Mouse (Mus musculus) CH12.LX (cell line): Measurements from ENCODE around the gene Ptpn6. TPM values are rescaled to one million over a fixed set of nuclear protein-coding genes. Genes with fewer than 3 reads are reported as not detected.

Experiments used
- DNase-seq: peaks from one replicate; pipeline ENCODE4 v3.0.0-alpha.2; 2013; ENCODE audit errors: extremely low read depth
- H3K27ac ChIP-seq: 2 replicates; pipeline ENCODE4 v1.5.1; 2012; ENCODE audit warnings: low read depth, mild to moderate bottlenecking, control low read depth, moderate library complexity; ENCODE audit not compliant: insufficient read depth
- H3K27me3 ChIP-seq: replicated peaks from 2 replicates; pipeline ENCODE3; 2012; ENCODE audit warnings: inconsistent platforms
- H3K36me3 ChIP-seq, 2 experiments: replicated peaks in 1 of 2; 2 replicates each; pipeline versions ENCODE3 to v1.6.1; 2012; ENCODE audit warnings: inconsistent platforms in 1 of 2, low read length in 1 of 2, mild to moderate bottlenecking in 1 of 2, mixed read lengths in 1 of 2, moderate library complexity in 1 of 2; ENCODE audit not compliant: control insufficient read depth in 1 of 2, insufficient read depth in 1 of 2
- H3K4me1 ChIP-seq, 2 experiments: 2 replicates each; pipeline ENCODE4 v1.6.1; 2012; ENCODE audit warnings: inconsistent platforms in 1 of 2, moderate library complexity in 1 of 2; ENCODE audit not compliant: insufficient read depth in 2 of 2, control insufficient read depth in 1 of 2
- H3K4me2 ChIP-seq: 2 replicates; pipeline ENCODE4 v1.6.1; 2012; ENCODE audit warnings: low read depth, mild to moderate bottlenecking, control low read depth; ENCODE audit not compliant: poor library complexity, insufficient read depth, severe bottlenecking
- H3K4me3 ChIP-seq, 3 experiments: fragments of 150-350 bp in 1 of 3; sonication (generic) in 1 of 3; replicated peaks in 1 of 3; 2 replicates each; pipeline versions ENCODE3 to v1.5.1; 2011 to 2012; ENCODE audit warnings: low read depth in 2 of 3, low read length in 2 of 3, mild to moderate bottlenecking in 2 of 3, moderate library complexity in 2 of 3, control low read depth in 1 of 3, improper control_type of control experiment in 1 of 3, inconsistent platforms in 1 of 3, mixed read lengths in 1 of 3; ENCODE audit not compliant: poor library complexity in 1 of 3
- H3K79me2 ChIP-seq: replicated peaks from 2 replicates; pipeline ENCODE4 v1.6.1; 2012; ENCODE audit warnings: mild to moderate bottlenecking, moderate library complexity; ENCODE audit not compliant: control insufficient read depth, poor library complexity, insufficient read depth, severe bottlenecking; ENCODE audit errors: extremely low read depth
- H3K9ac ChIP-seq: 2 replicates; pipeline ENCODE4 v1.6.1; 2012; ENCODE audit warnings: low read depth, mild to moderate bottlenecking, control low read depth, moderate library complexity; ENCODE audit not compliant: insufficient read depth
- H3K9me3 ChIP-seq: replicated peaks from 2 replicates; pipeline ENCODE3; 2012; ENCODE audit warnings: low read length, inconsistent platforms, mixed read lengths
- CTCF ChIP-seq, 2 experiments: IDR thresholded peaks in 1 of 2; conservative IDR thresholded peaks in 1 of 2; 2 replicates each; pipeline ENCODE4 v1.5.1; 2011 to 2012; ENCODE audit warnings: low read depth in 2 of 2, low read length in 2 of 2, improper control_type of control experiment in 1 of 2, inconsistent platforms in 1 of 2, mild to moderate bottlenecking in 1 of 2, moderate library complexity in 1 of 2
- E2F4 ChIP-seq: IDR thresholded peaks from 2 replicates; pipeline ENCODE4 v1.6.1; 2011; ENCODE audit warnings: low read depth, low read length, improper control_type of control experiment; ENCODE audit not compliant: insufficient replicate concordance
- EP300 ChIP-seq: IDR thresholded peaks from 2 replicates; pipeline ENCODE4 v1.6.1; 2011; ENCODE audit warnings: low read length, improper control_type of control experiment
- IRF4 ChIP-seq: IDR thresholded peaks from 2 replicates; pipeline ENCODE4 v1.6.1; 2014; ENCODE audit warnings: low read depth, mild to moderate bottlenecking, inconsistent platforms, low read length, improper control_type of control experiment
- JUN ChIP-seq: IDR thresholded peaks from 2 replicates; pipeline ENCODE4 v1.6.1; 2011; ENCODE audit warnings: low read depth, mild to moderate bottlenecking, low read length, improper control_type of control experiment, moderate library complexity; ENCODE audit not compliant: insufficient read depth
- MAZ ChIP-seq: IDR thresholded peaks from 2 replicates; pipeline ENCODE4 v1.6.1; 2012; ENCODE audit warnings: low read depth, mild to moderate bottlenecking, inconsistent platforms, low read length, improper control_type of control experiment, moderate library complexity
- MEF2A ChIP-seq: IDR thresholded peaks from 2 replicates; pipeline ENCODE4 v1.6.1; 2014; ENCODE audit warnings: low read depth, mild to moderate bottlenecking, inconsistent platforms, low read length, improper control_type of control experiment, borderline replicate concordance
- MXI1 ChIP-seq: IDR thresholded peaks from 2 replicates; pipeline ENCODE4 v1.6.1; 2011; ENCODE audit warnings: mild to moderate bottlenecking, low read depth, low read length, improper control_type of control experiment
- NRF1 ChIP-seq: IDR thresholded peaks from 2 replicates; pipeline ENCODE4 v1.6.1; 2014; ENCODE audit warnings: low read depth, mild to moderate bottlenecking, inconsistent platforms, low read length, improper control_type of control experiment, moderate library complexity
- POLR2AphosphoS2 ChIP-seq: IDR thresholded peaks from 2 replicates; pipeline ENCODE4 v1.6.1; 2011; ENCODE audit warnings: low read depth, low read length, improper control_type of control experiment
- RAD21 ChIP-seq: IDR thresholded peaks from 2 replicates; pipeline ENCODE4 v1.6.1; 2011; ENCODE audit warnings: low read depth, mild to moderate bottlenecking, low read length, improper control_type of control experiment, moderate library complexity
- SIN3A ChIP-seq: IDR thresholded peaks from 2 replicates; pipeline ENCODE4 v1.6.1; 2012; ENCODE audit warnings: low read length, improper control_type of control experiment, inconsistent platforms
- SMC3 ChIP-seq: IDR thresholded peaks from 2 replicates; pipeline ENCODE4 v1.6.1; 2011; ENCODE audit warnings: low read depth, low read length, improper control_type of control experiment
- TCF12 ChIP-seq: IDR thresholded peaks from 2 replicates; pipeline ENCODE4 v1.6.1; 2014; ENCODE audit warnings: low read depth, mild to moderate bottlenecking, inconsistent platforms, low read length, improper control_type of control experiment
- UBTF ChIP-seq: IDR thresholded peaks from 2 replicates; pipeline ENCODE4 v1.6.1; 2012; ENCODE audit warnings: low read depth, mild to moderate bottlenecking, inconsistent platforms, low read length, improper control_type of control experiment, moderate library complexity
- ZC3H11A ChIP-seq: IDR thresholded peaks from 2 replicates; pipeline ENCODE4 v1.6.1; 2012; ENCODE audit warnings: low read depth, mild to moderate bottlenecking, inconsistent platforms, low read length, improper control_type of control experiment
- ZMIZ1 ChIP-seq: IDR thresholded peaks from 2 replicates; pipeline ENCODE4 v1.6.1; 2012; ENCODE audit warnings: low read depth, mild to moderate bottlenecking, inconsistent platforms, low read length, improper control_type of control experiment
- dilution Hi-C: fragments of 300-500 bp; cut with MboI; formaldehyde crosslinking; loops from 2 replicates; pipeline ENCODE4 v1.14.3; 2020; ENCODE audit warnings: low sequenced_read_pairs; ENCODE audit not compliant: extremely low pct_unique_long_range_greater_than_20kb, extremely low pct_ligation_motif_present
- in situ Hi-C: fragments of 300-500 bp; cut with MboI; formaldehyde crosslinking; loops from 3 replicates; pipeline ENCODE4 v1.14.3; 2019; ENCODE audit warnings: low sequenced_read_pairs, low pct_ligation_motif_present, low pct_unique_long_range_greater_than_20kb, mixed read lengths
- polyA plus RNA-seq: library from polyadenylated mRNA; unstranded; fragments of >175 nt; gene quantifications from 2 replicates; pipeline ENCODE4 v1.2.1, GENCODE M21; 2012; ENCODE audit warnings: low read depth; ENCODE audit not compliant: insufficient read length
- total RNA-seq, 2 experiments: library from RNA; depleted of rRNA; stranded (reverse); fragments of 300-350 nt in 1 of 2; fragments of >200 nt in 1 of 2; gene quantifications; 2 replicates each; pipeline ENCODE4 v1.2.3; 2012 to 2014

Ptpn6 gene
- total and polyA plus RNA-seq, 3 experiments: 247 to 585 (median 300) TPM

DNA sequence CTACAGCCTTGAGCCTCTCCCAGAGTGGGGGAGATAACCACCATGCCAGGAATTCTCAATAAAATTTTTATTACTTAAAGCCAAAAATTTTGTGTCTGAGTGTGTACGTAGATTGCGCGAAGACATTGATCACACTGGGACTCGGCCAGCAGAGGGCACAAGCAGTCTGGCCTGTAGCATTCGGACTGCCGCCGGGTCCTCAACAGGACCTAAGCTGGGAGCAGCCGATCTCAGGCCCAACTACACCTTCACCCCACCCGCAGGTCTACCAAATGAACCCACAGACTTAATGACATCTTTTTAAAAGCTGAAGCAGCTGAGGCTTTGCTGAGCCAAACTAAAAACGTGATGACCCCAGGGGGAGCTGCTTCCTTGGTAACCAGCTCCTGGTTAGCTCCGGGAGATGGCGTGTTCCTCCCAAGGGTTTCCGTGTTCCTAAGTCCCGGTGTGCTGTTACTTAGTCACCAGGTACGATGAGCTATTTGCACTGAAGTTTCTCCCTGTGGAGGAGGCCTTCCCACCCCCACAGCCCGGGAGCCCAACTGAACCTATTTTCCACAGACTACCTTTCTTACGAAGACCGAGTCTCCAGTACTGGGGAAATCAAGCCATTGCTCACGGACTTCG is 21.5 kb downstream of the Ptpn6 start:
- no peak overlapping the region for H3K4me3 ChIP-seq
- no peak overlapping the region for H3K9ac ChIP-seq
- H3K36me3 ChIP-seq: peaks cover 43 to 84% of the 10 kb centered on the region in 2 experiments
- no peaks in the 10 kb centered on the region for H3K27me3 ChIP-seq
- TF ChIP-seq JUN: no peak
- no peak for TF ChIP-seq ZMIZ1
- peak; percentile 55 for TF ChIP-seq IRF4
- TF ChIP-seq MEF2A: peak; percentile 38; the same call in 1 of the 2 replicates
- peak in 1 of 2 experiments; percentile 93; a peak in 3 of 4 replicates for TF ChIP-seq CTCF (conservative IDR thresholded peaks at IDR 0.05 in 1 of 2, IDR thresholded peaks at IDR 0.05 in 1 of 2; ENCODE audit: low read depth in 2 of 2, low read length in 2 of 2)
- TF ChIP-seq MAZ: peak; percentile 54; the same call in 1 of the 2 replicates
- TF ChIP-seq RAD21: peak; percentile 90
- no peak for TF ChIP-seq SIN3A
- no peak for TF ChIP-seq UBTF
- peak; percentile 91 for TF ChIP-seq ZC3H11A
- no peak for TF ChIP-seq EP300
- peak; percentile 52; the same call in 1 of the 2 replicates for TF ChIP-seq MXI1
- peak; percentile 97 for TF ChIP-seq SMC3
- no peak for TF ChIP-seq TCF12
- H3K27ac ChIP-seq: no peak overlapping the region
- peaks cover 28% of the 10 kb centered on the region for H3K79me2 ChIP-seq
- dilution Hi-C loops: no loop called here
- H3K9me3 ChIP-seq: no peaks in the 10 kb centered on the region
- in situ Hi-C loops: no loop called here
- peak; percentile 71 for DNase-seq
- no peak overlapping the region for H3K4me2 ChIP-seq
- peaks cover 27 to 69% of the 10 kb centered on the region in 2 experiments for H3K4me1 ChIP-seq

- TF ChIP-seq UBTF: no peak
- TF ChIP-seq MEF2A: no peak
- no peak for TF ChIP-seq SMC3
- no peak for TF ChIP-seq CTCF (conservative IDR thresholded peaks at IDR 0.05 in 1 of 2, IDR thresholded peaks at IDR 0.05 in 1 of 2; ENCODE audit: low read depth in 2 of 2, low read length in 2 of 2)
- TF ChIP-seq IRF4: no peak
- TF ChIP-seq POLR2AphosphoS2: no peak
- no peak for TF ChIP-seq E2F4
- TF ChIP-seq EP300: no peak
- no peak for TF ChIP-seq NRF1
- H3K4me1 ChIP-seq: peaks cover 24 to 60% of the 10 kb centered on the region in 2 experiments
- H3K79me2 ChIP-seq: peaks cover 68% of the 10 kb centered on the region
- in situ Hi-C loops: no loop called here
- peak overlapping the region; percentile 87 for H3K4me2 ChIP-seq
- H3K9me3 ChIP-seq: no peaks in the 10 kb centered on the region
- H3K27ac ChIP-seq: peak overlapping the region; percentile 30
- peaks cover 42 to 68% of the 10 kb centered on the region in 2 experiments for H3K36me3 ChIP-seq
- dilution Hi-C loops: no loop called here
- no peaks in the 10 kb centered on the region for H3K27me3 ChIP-seq
- peak overlapping the region; percentile 96 to 99 (median 97) for H3K4me3 ChIP-seq
- no peak for DNase-seq
- H3K9ac ChIP-seq: peak overlapping the region; percentile 91
Observed at GRCm38 (mm10) chr6:124712918-124713317, 25.6 kb downstream of the Ptpn6 start.
